Mouse (Mus musculus) lung, postnatal 0 days (tissue): ENCODE data around the gene Cdh13.

Experiments used
- CTCF ChIP-seq: IDR thresholded peaks from 2 replicates; pipeline ENCODE4 v1.5.1; 2016; ENCODE audit warnings: antibody characterized with exemption, mild to moderate bottlenecking
- EP300 ChIP-seq: IDR thresholded peaks from 2 replicates; pipeline ENCODE4 v1.6.1; 2016; ENCODE audit warnings: antibody characterized with exemption, mild to moderate bottlenecking, control low read depth

- no peak for TF ChIP-seq CTCF
- no peak for TF ChIP-seq EP300
Observed at GRCm38 (mm10) chr8:119121236-119121635, 837.7 kb downstream of the Cdh13 start.
